Mouse (Mus musculus) cerebellum, adult 2 months (tissue): Measurements from ENCODE around the gene Glb1l2. TPM values are rescaled to one million over a fixed set of nuclear protein-coding genes. Genes with fewer than 3 reads are reported as not detected.

Source experiments
- DNase-seq, 2 experiments: peaks; one replicate each; pipeline ENCODE4 v3.0.0; 2021
- H3K27ac ChIP-seq: fragments of 200-500 bp; 2 replicates; pipeline ENCODE4 v1.5.1; 2012; ENCODE audit warnings: low read length, control low read depth, inconsistent platforms; ENCODE audit not compliant: insufficient read depth
- H3K27me3 ChIP-seq: fragments of 200-500 bp; 2 replicates; pipeline ENCODE4 v1.6.1; 2012; ENCODE audit warnings: inconsistent platforms, mild to moderate bottlenecking, low read length, moderate library complexity; ENCODE audit not compliant: control insufficient read depth, insufficient read depth
- H3K4me1 ChIP-seq: fragments of 200-500 bp; 2 replicates; pipeline ENCODE4 v1.6.1; 2011; ENCODE audit warnings: low read length; ENCODE audit not compliant: control insufficient read depth, insufficient read depth
- H3K4me3 ChIP-seq: fragments of 200-500 bp; replicated peaks from 2 replicates; pipeline ENCODE3; 2011; ENCODE audit warnings: mild to moderate bottlenecking, low read depth, low read length, control low read depth; ENCODE audit not compliant: insufficient read depth
- CTCF ChIP-seq: fragments of 200-500 bp; IDR thresholded peaks from 2 replicates; pipeline ENCODE4 v1.5.1; 2011; ENCODE audit warnings: low read depth, mild to moderate bottlenecking, control low read depth, low read length, moderate library complexity, borderline replicate concordance; ENCODE audit not compliant: insufficient read depth
- POLR2A ChIP-seq: fragments of 200-500 bp; IDR thresholded peaks from 2 replicates; pipeline ENCODE4 v1.6.1; 2011; ENCODE audit warnings: low read length, control low read depth, borderline replicate concordance; ENCODE audit not compliant: insufficient read depth
- WGBS: fragments of 180-500 bp; shearing (Covaris S2); methylation state at CpG from one replicate; pipeline ENCODE4 v1.1.7; 2018; 5-methylcytosine and 5-hydroxymethylcytosine counted together
- polyA plus RNA-seq: library from polyadenylated mRNA; depleted of rRNA; stranded (reverse); fragments of >200 nt; gene quantifications from 2 replicates; pipeline ENCODE4 v1.2.3, GENCODE M21; 2012

Gene Glb1l2
- polyA plus RNA-seq, 1 experiment: 0.64 TPM

DNA sequence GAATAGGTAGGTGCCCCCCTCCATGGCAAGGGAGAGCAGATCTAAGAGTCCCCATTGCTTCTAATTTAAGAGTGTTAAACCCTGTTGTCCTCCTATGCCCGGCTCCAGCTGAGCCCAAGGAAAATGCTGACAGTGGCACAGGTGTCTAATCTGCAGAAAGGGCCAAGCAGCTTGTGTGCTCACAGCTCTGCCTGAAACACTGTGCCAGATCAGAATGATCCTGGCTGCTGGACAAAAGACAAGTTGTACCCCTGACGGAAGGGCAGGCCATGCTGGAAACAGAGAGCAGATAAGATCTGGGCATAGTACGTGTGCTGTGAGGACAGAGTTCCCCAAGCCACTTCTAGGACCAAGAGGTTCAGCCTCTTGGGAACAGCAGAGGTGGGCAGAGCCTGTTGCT is 13.4 kb downstream of the Glb1l2 start:
- TF ChIP-seq CTCF (no peak), POLR2A (no peak)
- Histone ChIP-seq H3K27ac (no peak overlapping the region), H3K4me3 (no peak overlapping the region), H3K27me3 (no peaks in the 10 kb centered on the region; the same call in 1 of the 2 replicates), H3K4me1 (peaks cover 5% of the 10 kb centered on the region)
- DNase-seq: peak; percentile 24 to 47
- 13% methylated on average over 3 of the region's 3 CpGs for WGBS

DNA sequence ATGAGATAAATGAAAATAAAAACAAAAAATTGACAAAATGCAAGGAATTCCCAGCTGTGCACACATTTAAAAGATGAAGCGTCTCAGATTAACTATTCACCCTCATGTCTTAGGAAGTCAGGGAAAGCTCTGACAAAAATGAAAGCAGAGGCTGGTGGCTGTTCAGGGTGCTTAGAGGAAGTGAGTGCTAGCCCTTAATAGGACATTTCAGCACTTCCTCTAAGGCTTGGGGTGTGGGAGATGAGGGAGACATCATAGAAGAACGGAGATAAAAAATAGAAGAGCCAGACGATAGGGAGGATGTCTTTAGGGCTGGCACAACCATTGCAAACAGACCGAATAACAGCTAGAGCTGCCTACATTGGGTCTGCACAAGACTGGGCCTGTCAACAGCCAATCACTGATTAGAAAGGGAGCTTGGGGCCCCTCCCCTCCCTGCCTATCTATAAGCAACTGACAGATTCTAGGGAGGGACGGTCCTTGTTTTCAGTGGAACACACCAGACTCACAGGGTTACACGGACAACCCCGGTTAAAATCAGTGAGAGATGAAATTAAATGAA is 22.8 kb downstream of the Glb1l2 start:
- WGBS: 72% methylated on average over 7 of the region's 7 CpGs
- no peak for DNase-seq

DNA sequence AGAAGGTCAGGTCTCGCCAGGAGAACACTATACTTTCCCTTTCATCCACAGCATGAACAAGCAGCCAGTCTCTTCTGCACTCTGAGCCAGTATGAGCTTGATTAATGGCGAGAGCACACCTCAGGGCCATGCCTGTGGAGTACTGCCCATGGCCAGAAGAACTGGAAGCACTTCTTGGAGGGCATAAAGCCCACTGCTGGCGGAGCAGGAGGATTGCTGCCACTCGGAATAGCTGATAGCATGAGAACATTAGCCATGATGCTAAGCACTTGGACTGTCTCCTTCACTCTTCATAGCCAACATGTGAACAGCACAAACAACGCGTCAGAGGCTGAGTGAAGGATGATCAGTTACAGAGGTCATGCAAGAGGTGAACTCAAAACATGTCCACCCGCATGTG is 27.8 kb downstream of the Glb1l2 start:
- TF ChIP-seq CTCF: no peak
- no peak for TF ChIP-seq POLR2A
- Histone ChIP-seq H3K4me3 (no peak overlapping the region), H3K4me1 (no peaks in the 10 kb centered on the region), H3K27me3 (no peaks in the 10 kb centered on the region), H3K27ac (no peak overlapping the region)
- WGBS: 86% methylated on average over 7 of the region's 7 CpGs
- no peak for DNase-seq

More for the DNA sequence above, 22.8 kb downstream of the Glb1l2 start:
- Histone ChIP-seq H3K4me1 (no peaks in the 10 kb centered on the region), H3K27me3 (no peaks in the 10 kb centered on the region), H3K4me3 (no peak overlapping the region), H3K27ac (no peak overlapping the region)
- no peak for TF ChIP-seq CTCF
- TF ChIP-seq POLR2A: no peak

DNA sequence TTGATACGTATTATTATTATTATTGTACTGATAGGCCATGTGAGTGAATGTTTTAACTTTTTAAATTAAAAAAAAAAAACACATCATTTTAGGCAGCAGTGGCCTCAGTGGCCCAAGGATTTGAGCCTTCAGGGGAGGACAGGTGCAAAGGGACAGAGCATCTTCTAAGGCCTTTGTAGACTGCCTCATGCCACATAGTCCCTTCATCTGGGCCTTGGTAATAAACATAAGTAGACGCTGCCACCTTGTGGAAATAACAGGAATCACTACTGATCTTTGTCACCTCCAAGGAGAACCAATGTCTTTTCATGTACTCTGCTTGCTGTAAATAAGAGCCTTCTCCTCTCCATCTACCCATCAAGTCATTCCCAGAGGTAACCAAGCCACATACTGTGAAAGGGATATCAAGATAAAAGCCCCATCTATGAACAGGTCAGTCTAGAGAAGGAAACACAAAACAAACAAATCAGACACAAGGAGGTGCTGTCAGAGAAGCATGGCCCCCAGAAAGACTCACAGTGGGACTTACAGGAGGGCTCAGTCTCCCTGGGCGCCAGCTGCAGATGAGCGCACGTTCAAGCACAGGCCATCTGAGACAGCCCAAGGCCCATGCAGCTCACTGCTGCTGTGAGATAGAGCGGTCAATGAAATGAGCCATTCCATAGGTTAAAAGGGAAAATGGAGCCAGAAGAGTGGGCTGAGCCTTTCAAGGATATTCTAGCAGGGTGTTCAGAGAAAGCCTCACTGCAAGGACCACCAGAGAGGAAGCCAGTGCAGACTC is 30.0 kb downstream of the Glb1l2 start:
- Histone ChIP-seq H3K4me3 (no peak overlapping the region), H3K27ac (no peak overlapping the region), H3K4me1 (no peaks in the 10 kb centered on the region), H3K27me3 (no peaks in the 10 kb centered on the region)
- peak in 1 of 2 experiments; percentile 46 for DNase-seq
- WGBS: 60% methylated on average over 6 of the region's 6 CpGs
- TF ChIP-seq POLR2A (no peak), CTCF (peak; percentile 67)

DNA sequence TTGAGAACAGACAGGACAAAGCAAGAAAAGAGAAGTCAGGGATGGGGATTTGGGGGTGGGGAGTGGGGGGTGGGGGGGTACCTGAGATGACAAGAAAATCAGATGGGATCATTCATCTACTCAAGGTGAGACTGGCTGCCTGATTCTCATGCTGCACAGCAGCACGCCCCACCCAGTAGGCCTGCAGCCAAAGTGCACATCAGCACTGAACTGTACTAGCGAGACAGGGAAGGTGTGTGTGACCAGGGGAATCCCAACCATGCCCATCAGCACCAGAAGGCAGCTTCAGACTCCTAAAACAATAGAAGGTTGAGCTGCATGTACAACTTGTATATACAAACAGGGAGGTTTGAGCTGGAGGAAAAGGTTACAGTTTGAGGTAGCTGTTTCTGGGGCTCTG is 30.6 kb downstream of the Glb1l2 start:
- DNase-seq: no peak
- 79% methylated on average over 2 of the region's 2 CpGs for WGBS

DNA sequence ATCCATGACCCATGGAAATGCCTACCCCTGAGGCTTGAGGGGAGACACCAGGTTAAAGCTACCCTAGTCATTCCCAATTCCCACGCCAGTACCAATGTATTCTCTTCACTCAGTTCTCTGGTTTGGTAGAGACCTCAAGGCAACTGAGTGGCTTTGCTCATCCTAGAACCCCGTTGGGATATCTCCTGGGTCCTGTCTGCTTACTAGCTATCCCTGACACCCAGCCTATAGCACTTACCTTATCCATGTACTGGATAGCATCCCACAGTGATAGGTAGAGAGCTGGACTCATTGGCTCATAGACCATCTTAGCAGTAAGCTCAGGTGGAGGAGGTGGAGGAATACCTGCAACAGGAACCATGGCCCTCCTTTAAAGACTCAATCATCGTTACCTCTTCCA is 38.1 kb downstream of the Glb1l2 start:
- 93% methylated on average over 3 of the region's 3 CpGs for WGBS
- TF ChIP-seq CTCF (no peak), POLR2A (no peak)
- no peak for DNase-seq
- H3K27me3 ChIP-seq: no peaks in the 10 kb centered on the region
- no peak overlapping the region for H3K27ac ChIP-seq
- H3K4me1 ChIP-seq: no peaks in the 10 kb centered on the region
- H3K4me3 ChIP-seq: no peak overlapping the region

More for the DNA sequence above, 30.6 kb downstream of the Glb1l2 start:
- no peak overlapping the region for H3K27ac ChIP-seq
- no peak for TF ChIP-seq POLR2A
- no peak for TF ChIP-seq CTCF
- H3K4me3 ChIP-seq: no peak overlapping the region
- no peaks in the 10 kb centered on the region for H3K4me1 ChIP-seq
- no peaks in the 10 kb centered on the region for H3K27me3 ChIP-seq

DNA sequence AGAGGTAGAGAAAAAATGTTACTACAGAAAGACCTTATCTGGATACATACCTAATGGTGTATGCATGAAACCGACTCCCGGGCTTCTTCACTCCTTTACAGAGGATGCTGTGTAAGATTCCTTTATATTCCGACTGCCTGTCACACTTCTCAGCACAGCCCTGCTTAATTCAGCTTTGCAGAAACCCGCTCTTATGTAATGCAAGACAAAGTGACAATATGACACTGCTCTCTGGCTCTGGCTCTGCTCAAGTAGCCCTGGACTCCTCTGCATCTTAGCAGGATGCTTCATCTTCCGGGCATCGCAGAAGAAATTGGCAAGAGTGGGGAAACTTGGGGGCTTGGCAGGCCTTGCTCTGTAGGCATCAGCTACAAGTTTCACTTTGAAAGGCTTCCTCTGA is 43.8 kb downstream of the Glb1l2 start:
- Histone ChIP-seq H3K27me3 (no peaks in the 10 kb centered on the region), H3K4me1 (peaks cover 2% of the 10 kb centered on the region; the same call in 1 of the 2 replicates), H3K4me3 (no peak overlapping the region), H3K27ac (no peak overlapping the region)
- 63% methylated on average over 6 of the region's 6 CpGs for WGBS
- no peak for TF ChIP-seq POLR2A
- TF ChIP-seq CTCF: no peak
- DNase-seq: no peak

DNA sequence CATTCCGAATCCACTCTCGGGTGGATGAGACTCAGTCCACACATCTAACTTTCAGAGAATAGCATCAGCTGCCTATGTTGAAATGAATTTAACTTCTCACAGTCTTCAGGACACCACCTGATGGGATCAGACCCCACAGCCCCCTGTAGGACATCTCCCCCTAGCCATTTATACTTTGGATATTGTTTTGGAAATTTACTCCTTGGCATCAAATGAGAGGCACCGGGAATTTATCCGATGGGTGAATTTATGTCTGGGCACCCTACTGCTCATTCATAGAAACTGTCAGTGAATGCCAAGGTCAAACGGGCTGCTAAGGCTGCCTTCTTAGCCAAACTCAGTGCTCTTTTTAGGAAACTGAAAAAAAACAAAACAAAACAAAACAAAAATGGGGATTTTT is 45.7 kb downstream of the Glb1l2 start:
- DNase-seq: no peak
- no peak overlapping the region for H3K4me3 ChIP-seq
- no peaks in the 10 kb centered on the region for H3K27me3 ChIP-seq
- WGBS: 25% methylated on average over 5 of the region's 5 CpGs
- peaks cover 2% of the 10 kb centered on the region; the same call in 1 of the 2 replicates for H3K4me1 ChIP-seq
- TF ChIP-seq CTCF (no peak), POLR2A (no peak)
- H3K27ac ChIP-seq: no peak overlapping the region
